Mouse (Mus musculus): Measurements from ENCODE around the gene Kbtbd12. TPM values are rescaled to one million over a fixed set of nuclear protein-coding genes. Genes with fewer than 3 reads are reported as not detected.
A peak's percentile ranks its signal among the peaks of the same experiment; 100 is the strongest.

Kbtbd12 gene
- polyA plus RNA-seq, 1 experiment from 2014 or later = not detected

DNA sequence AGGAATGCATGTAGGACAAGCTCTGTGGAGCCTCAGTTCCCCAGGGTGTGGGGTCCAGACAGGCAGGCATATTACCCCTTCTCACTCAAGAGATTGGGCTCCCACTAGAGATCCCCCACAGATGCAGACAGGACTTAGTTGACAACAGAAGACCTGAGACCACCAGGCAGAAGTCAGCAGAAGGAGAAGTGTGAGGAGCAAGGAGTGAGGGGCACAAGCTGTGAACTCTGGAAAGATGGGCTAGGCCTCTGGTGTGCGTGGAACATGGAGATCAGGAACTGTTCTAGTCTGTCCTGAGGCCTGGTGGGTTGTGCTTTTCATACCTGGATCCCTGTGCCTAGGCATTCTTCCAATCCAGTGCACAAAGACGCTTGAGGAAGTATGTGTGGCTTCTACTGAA, 87.8 kb downstream of the Kbtbd12 start:
- Histone ChIP-seq H3K27me3 (ENCODE audit: control insufficient read depth, insufficient read depth, low read length) (peaks cover 4% of the 10 kb centered on the region; the same call in 1 of the 2 replicates), H3K27ac (ENCODE audit: low read depth, low read length) (no peak overlapping the region), H3K9ac (ENCODE audit: low read length) (no peak overlapping the region), H3K9me3 (ENCODE audit: control insufficient read depth, low read length) (no peaks in the 10 kb centered on the region), H3K4me2 (ENCODE audit: low read depth, low read length, severe bottlenecking) (no peak overlapping the region), H3K4me1 (replicated peaks; ENCODE audit: control insufficient read depth, insufficient read depth, low read length) (peaks cover 3% of the 10 kb centered on the region), H3K4me3 (ENCODE audit: low read depth, low read length) (no peak overlapping the region), H3K36me3 (ENCODE audit: control insufficient read depth, insufficient read depth, low read length) (no peaks in the 10 kb centered on the region)
- DNase-seq (ENCODE audit: low spot score) (peak; percentile 44), ATAC-seq (replicated peaks; ENCODE audit: low FRiP score) (no peak)
- 81% methylated on average over 2 of the region's 2 CpGs for WGBS

DNA sequence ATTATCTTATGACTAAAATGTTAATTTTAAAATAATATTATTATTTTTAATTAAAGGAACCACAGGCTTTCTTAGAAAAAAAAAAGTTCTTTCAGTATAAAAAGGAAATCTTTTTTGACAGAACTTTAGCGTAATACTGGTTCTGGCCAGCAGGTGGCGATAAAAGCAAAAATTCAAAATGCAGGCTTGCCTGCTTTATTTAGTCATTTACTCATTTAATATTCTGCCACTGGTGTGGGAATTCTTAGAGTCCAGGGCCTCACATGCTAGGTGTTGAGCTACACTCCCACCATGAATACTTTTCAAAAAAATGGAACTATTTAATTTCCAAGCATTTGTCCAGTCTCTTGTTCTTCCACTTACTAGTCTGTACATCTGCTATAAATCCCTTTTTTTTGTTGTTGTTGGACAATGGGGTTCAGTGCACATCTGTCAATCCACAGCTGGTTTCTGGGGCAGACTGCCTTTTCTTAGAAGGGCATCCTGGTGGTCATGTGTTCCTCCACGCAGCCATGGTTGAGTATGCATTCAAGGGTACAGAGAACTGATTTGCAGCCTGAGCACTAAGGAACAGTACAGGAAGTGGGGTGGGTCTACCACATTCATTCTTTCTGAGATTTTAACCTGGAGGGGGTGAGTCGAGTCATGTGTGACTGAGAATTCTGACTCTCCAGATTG, 88.5 kb downstream of the Kbtbd12 start:
- no peaks in the 10 kb centered on the region for H3K36me3 ChIP-seq (ENCODE audit: control insufficient read depth, insufficient read depth, low read length)
- peaks cover 4% of the 10 kb centered on the region; the same call in 1 of the 2 replicates for H3K27me3 ChIP-seq (ENCODE audit: control insufficient read depth, insufficient read depth, low read length)
- H3K4me1 ChIP-seq (replicated peaks; ENCODE audit: control insufficient read depth, insufficient read depth, low read length) = peaks cover 3% of the 10 kb centered on the region
- no peak overlapping the region for H3K4me2 ChIP-seq (ENCODE audit: low read depth, low read length, severe bottlenecking)
- peak; percentile 73 for DNase-seq (ENCODE audit: low spot score)
- H3K27ac ChIP-seq (ENCODE audit: low read depth, low read length) = no peak overlapping the region
- no peak overlapping the region for H3K4me3 ChIP-seq (ENCODE audit: low read depth, low read length)
- no peak overlapping the region for H3K9ac ChIP-seq (ENCODE audit: low read length)
- no peak for ATAC-seq (replicated peaks; ENCODE audit: low FRiP score)
- H3K9me3 ChIP-seq (ENCODE audit: control insufficient read depth, low read length) = no peaks in the 10 kb centered on the region
- WGBS = 28% methylated on average over 4 of the region's 4 CpGs

DNA sequence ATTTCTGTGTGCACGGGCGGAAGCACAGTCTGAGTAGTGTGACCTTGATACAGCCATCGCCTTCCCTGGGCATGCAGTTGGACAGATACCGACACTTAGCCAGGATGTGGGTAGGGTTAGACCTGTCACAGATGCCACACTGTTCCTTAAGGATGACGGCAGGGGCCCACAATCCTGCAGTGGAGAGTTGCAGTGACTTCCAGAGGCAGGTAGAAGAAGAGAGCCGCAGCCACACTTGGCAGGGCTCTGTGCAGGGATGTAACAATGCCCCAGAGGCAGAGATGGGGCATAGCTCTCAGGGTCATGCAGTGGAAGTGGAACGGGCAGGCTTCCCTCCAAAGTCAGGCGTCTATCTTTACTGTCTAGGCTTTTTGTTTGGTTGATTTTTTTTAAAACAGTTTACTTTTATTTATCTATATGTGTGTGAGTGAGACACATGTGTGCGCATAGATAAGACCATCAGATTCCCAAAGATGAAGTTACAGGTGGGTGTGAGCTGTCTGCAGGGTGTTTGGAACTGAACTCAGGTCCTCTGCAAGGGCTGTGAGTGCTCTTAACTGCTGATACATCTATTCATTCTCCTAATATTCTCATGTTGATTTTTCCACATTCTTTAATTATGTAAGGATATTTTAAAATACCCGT, 89.2 kb downstream of the Kbtbd12 start:
- H3K27me3 ChIP-seq (ENCODE audit: control insufficient read depth, insufficient read depth, low read length) = peaks cover 4% of the 10 kb centered on the region; the same call in 1 of the 2 replicates
- no peak overlapping the region for H3K27ac ChIP-seq (ENCODE audit: low read depth, low read length)
- H3K4me1 ChIP-seq (replicated peaks; ENCODE audit: control insufficient read depth, insufficient read depth, low read length) = peaks cover 3% of the 10 kb centered on the region
- no peak overlapping the region for H3K9ac ChIP-seq (ENCODE audit: low read length)
- H3K4me3 ChIP-seq (ENCODE audit: low read depth, low read length) = no peak overlapping the region
- no peaks in the 10 kb centered on the region for H3K36me3 ChIP-seq (ENCODE audit: control insufficient read depth, insufficient read depth, low read length)
- no peak overlapping the region for H3K4me2 ChIP-seq (ENCODE audit: low read depth, low read length, severe bottlenecking)
- DNase-seq (ENCODE audit: low spot score) = no peak
- no peaks in the 10 kb centered on the region for H3K9me3 ChIP-seq (ENCODE audit: control insufficient read depth, low read length)
- ATAC-seq (replicated peaks; ENCODE audit: low FRiP score) = no peak
- WGBS = 84% methylated on average over 10 of the region's 10 CpGs

DNA sequence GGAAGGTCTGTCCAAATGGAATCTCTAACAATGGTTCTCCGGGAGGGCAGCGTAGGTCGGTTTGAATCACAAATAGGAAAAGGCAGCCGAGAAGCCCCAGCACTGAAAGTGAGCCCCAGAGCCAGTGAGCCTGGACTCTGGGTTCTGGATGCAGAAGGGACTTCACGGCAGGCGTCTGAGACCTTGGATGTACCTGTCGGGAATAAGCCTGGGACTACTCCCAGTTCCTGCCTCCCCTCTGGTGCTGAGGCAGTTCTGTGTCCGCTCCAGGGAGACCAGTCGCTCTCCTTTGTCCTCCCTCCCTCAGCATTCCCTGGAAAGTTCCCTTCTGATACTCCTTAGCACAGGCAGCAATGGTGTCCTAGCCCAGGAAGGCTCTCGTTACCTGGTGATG, 92.4 kb downstream of the Kbtbd12 start:
- no peak overlapping the region for H3K27ac ChIP-seq (ENCODE audit: low read depth, low read length)
- H3K4me2 ChIP-seq (ENCODE audit: low read depth, low read length, severe bottlenecking) = 0 out of 2 replicates have a peak overlapping the region, but pooled peaks have one; percentile 9
- ATAC-seq (replicated peaks; ENCODE audit: low FRiP score) (no peak), DNase-seq (ENCODE audit: low spot score) (peak; percentile 52)
- H3K4me3 ChIP-seq (ENCODE audit: low read depth, low read length) = no peak overlapping the region
- peaks cover 4% of the 10 kb centered on the region; the same call in 1 of the 2 replicates for H3K27me3 ChIP-seq (ENCODE audit: control insufficient read depth, insufficient read depth, low read length)
- H3K9ac ChIP-seq (ENCODE audit: low read length) = peak overlapping the region; percentile 4; the same call in 1 of the 2 replicates
- no peaks in the 10 kb centered on the region for H3K9me3 ChIP-seq (ENCODE audit: control insufficient read depth, low read length)
- no peaks in the 10 kb centered on the region for H3K36me3 ChIP-seq (ENCODE audit: control insufficient read depth, insufficient read depth, low read length)
- peaks cover 3% of the 10 kb centered on the region for H3K4me1 ChIP-seq (replicated peaks; ENCODE audit: control insufficient read depth, insufficient read depth, low read length)
- 12% methylated on average over 10 of the region's 10 CpGs for WGBS

DNA sequence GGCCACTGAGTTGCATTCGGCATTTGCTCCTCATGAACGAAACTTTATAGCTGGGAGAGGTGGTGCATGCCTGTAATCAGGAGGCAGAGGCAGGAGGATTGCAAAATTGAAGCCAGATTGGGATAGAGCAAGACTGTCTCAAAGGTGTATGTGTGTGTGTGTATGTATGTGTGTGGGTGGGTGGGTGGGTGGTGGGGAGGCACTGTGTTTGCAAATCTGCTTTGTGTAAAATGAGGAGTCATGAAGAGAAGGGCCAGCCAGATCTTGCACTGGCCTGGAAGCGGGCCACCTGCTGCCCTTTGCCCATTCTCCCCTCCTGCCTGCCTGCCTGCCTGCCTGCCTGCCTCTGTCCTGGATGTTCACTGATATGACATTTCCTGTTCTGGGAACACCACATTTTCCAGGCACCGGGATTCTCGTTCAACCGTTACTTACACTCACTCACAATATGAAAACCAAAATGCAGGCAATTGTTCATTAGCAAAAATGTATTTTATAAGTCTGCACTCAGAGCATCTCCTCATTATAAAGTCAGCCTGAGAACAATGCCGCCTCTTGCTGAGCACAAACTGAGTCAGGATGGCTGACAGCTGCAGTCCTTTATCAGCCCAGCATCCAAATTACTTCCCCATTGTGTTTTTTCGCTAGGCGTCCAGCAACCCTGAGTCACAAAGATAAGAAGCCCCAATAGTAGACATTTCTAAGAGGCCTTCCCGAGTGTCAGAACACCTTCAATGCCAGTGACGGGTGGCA, 92.9 kb downstream of the Kbtbd12 start:
- ATAC-seq (replicated peaks; ENCODE audit: low FRiP score) = no peak
- H3K36me3 ChIP-seq (ENCODE audit: control insufficient read depth, insufficient read depth, low read length) = no peaks in the 10 kb centered on the region
- peak overlapping the region; percentile 4; the same call in 1 of the 2 replicates for H3K9ac ChIP-seq (ENCODE audit: low read length)
- H3K4me2 ChIP-seq (ENCODE audit: low read depth, low read length, severe bottlenecking) = 0 out of 2 replicates have a peak overlapping the region, but pooled peaks have one; percentile 9
- no peak for DNase-seq (ENCODE audit: low spot score)
- no peak overlapping the region for H3K27ac ChIP-seq (ENCODE audit: low read depth, low read length)
- H3K4me1 ChIP-seq (replicated peaks; ENCODE audit: control insufficient read depth, insufficient read depth, low read length) = peaks cover 3% of the 10 kb centered on the region
- no peak overlapping the region for H3K4me3 ChIP-seq (ENCODE audit: low read depth, low read length)
- WGBS = 29% methylated on average over 11 of the region's 11 CpGs
- peaks cover 4% of the 10 kb centered on the region; the same call in 1 of the 2 replicates for H3K27me3 ChIP-seq (ENCODE audit: control insufficient read depth, insufficient read depth, low read length)
- no peaks in the 10 kb centered on the region for H3K9me3 ChIP-seq (ENCODE audit: control insufficient read depth, low read length)

DNA sequence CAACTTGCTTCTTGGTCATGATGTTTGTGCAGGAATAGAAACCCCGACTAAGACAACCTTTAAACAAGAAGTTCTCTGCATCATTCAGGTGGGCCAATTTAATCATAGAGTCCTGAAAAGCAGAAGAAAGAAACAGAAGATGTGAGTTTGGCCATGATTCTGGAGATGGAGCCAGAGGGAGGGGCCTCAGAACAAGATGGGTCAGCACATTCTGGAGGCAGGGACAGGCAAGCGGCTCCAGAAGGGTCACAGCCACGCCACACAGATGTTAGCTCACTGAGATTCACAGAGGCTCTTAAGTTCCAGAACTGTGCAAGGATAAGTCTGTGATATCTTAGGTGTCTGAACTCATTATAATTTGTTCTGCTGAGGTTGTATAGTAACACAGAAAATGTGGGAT, 93.5 kb downstream of the Kbtbd12 start:
- Histone ChIP-seq H3K4me2 (ENCODE audit: low read depth, low read length, severe bottlenecking) (no peak overlapping the region), H3K9ac (ENCODE audit: low read length) (no peak overlapping the region), H3K27ac (ENCODE audit: low read depth, low read length) (no peak overlapping the region), H3K36me3 (ENCODE audit: control insufficient read depth, insufficient read depth, low read length) (no peaks in the 10 kb centered on the region), H3K4me3 (ENCODE audit: low read depth, low read length) (no peak overlapping the region), H3K27me3 (ENCODE audit: control insufficient read depth, insufficient read depth, low read length) (peaks cover 4% of the 10 kb centered on the region; the same call in 1 of the 2 replicates), H3K4me1 (replicated peaks; ENCODE audit: control insufficient read depth, insufficient read depth, low read length) (peaks cover 3% of the 10 kb centered on the region), H3K9me3 (ENCODE audit: control insufficient read depth, low read length) (no peaks in the 10 kb centered on the region)
- 85% methylated on average over 3 of the region's 3 CpGs for WGBS
- DNase-seq (ENCODE audit: low spot score) (no peak), ATAC-seq (replicated peaks; ENCODE audit: low FRiP score) (no peak)

DNA sequence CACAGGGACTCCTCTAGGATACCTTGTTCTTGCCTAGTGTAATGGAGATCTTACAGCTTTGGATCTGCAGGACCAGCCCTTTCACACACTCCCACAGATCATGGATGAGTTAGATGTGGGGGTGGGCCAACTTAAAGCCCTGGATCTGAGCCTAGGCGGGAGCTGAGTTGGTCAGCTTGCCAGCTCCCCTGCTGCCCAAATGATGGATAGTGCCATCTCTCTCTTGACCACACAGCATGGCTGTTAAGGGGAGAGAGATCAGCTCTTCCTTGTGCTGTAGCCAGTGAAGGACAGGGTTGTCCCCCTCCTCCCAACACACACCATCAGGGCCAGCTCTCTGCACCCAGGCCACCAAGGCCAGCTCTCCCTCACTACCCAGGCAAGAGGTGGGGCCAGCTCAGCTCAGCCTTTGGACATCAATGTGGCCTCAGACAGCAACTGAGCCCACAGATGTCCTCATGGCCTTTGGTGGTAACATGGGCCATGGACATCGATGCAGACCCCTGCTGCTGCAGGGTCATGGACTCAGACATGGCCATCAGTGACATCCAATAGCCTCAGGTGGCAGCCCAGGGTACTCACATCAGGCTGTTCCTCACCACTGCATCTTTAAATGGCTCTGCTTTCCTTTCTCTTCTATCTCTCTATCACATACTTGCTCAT, 97.5 kb downstream of the Kbtbd12 start:
- H3K36me3 ChIP-seq (ENCODE audit: control insufficient read depth, insufficient read depth, low read length) = no peaks in the 10 kb centered on the region
- H3K27me3 ChIP-seq (ENCODE audit: control insufficient read depth, insufficient read depth, low read length) = no peaks in the 10 kb centered on the region
- 81% methylated on average over 2 of the region's 2 CpGs for WGBS
- no peak overlapping the region for H3K9ac ChIP-seq (ENCODE audit: low read length)
- DNase-seq (ENCODE audit: low spot score) (no peak), ATAC-seq (replicated peaks; ENCODE audit: low FRiP score) (no peak)
- no peak overlapping the region for H3K4me2 ChIP-seq (ENCODE audit: low read depth, low read length, severe bottlenecking)
- H3K4me1 ChIP-seq (replicated peaks; ENCODE audit: control insufficient read depth, insufficient read depth, low read length) = peaks cover 2% of the 10 kb centered on the region
- H3K4me3 ChIP-seq (ENCODE audit: low read depth, low read length) = no peak overlapping the region
- no peak overlapping the region for H3K27ac ChIP-seq (ENCODE audit: low read depth, low read length)
- H3K9me3 ChIP-seq (ENCODE audit: control insufficient read depth, low read length) = no peaks in the 10 kb centered on the region

DNA sequence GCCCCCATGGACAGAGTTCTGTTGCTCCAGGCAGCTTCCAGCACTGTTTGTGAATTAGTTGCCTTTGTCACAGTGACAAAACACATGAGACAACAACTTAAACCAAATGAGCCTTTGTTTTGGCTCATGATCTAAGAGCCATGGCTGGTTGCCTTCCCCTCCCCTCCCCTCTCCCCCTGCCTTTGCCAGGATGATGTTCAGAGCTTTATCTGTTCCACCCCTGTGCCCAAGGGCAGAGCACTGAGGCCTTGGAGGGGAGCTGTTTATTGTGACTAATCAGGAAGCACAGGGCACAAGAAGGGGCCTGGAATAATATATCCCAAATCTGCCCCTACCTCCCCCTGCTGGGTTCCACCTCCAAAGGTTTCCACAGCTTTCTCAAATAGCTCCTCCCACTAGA, 107.4 kb downstream of the Kbtbd12 start:
- Histone ChIP-seq H3K4me3 (ENCODE audit: low read depth, low read length) (no peak overlapping the region), H3K27me3 (ENCODE audit: control insufficient read depth, insufficient read depth, low read length) (no peaks in the 10 kb centered on the region), H3K9me3 (ENCODE audit: control insufficient read depth, low read length) (no peaks in the 10 kb centered on the region), H3K4me2 (ENCODE audit: low read depth, low read length, severe bottlenecking) (no peak overlapping the region), H3K9ac (ENCODE audit: low read length) (no peak overlapping the region), H3K36me3 (ENCODE audit: control insufficient read depth, insufficient read depth, low read length) (no peaks in the 10 kb centered on the region), H3K27ac (ENCODE audit: low read depth, low read length) (no peak overlapping the region), H3K4me1 (replicated peaks; ENCODE audit: control insufficient read depth, insufficient read depth, low read length) (no peaks in the 10 kb centered on the region)
- DNase-seq (ENCODE audit: low spot score) (peak; percentile 22), ATAC-seq (replicated peaks; ENCODE audit: low FRiP score) (no peak)
